Mouse (Mus musculus): ENCODE measurements around the gene Hnrnpdl.

DNA sequence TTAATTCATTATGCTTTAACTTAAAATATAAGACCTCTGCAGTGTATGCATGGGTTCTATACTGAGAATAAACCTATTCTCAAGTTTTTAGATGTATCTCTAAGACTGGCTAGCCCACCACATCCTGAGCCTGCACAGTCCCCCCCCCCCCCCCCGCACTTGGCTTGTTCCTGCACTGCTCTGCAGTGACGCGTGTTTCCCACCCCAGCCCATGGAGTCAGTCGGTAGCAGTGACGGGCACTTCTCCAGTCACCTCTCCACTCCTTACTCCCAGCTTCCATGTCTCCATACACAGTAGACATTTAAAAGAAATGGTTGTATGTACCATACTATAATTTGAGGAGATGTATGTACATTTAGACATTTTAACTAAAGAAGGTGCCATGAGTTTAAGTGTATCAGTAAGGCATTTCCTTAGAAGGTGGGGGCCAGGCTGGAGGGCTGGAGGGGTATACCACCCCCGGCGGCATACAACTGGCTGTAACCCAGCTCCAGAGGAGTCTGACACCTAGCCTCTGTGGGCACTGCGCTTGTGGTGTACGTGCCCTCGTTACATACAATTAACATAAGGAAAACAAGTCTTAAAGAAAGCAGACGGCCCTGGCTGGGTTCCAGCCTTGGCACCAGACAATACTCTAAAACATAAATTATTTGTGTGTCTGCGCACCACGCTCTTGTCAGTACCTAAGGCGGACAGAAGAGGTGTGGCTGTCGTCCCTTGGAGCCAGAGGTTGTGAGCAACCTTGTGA is 18.2 kb upstream of the Hnrnpdl start:
- TF ChIP-seq CTCF (IDR thresholded peaks at IDR 0.05; ENCODE audit: low read depth) (no peak), EP300 (optimal IDR thresholded peaks at IDR 0.05) (no peak)
